Mouse (Mus musculus) embryonic facial prominence, embryonic 13.5 days (tissue): ENCODE results near the gene Tldc1. TPM values are rescaled to one million over a fixed set of nuclear protein-coding genes. Genes with fewer than 3 reads are reported as not detected.

Experiments
- ATAC-seq: fragments of 200-750 bp; cut with Nextera tagmentation; 2 replicates; pipeline ENCODE4 v1.8.0; 2017; ENCODE audit warnings: low read depth; ENCODE audit not compliant: insufficient number of reproducible peaks, insufficient read depth, low FRiP score, low TSS enrichment
- H3K27ac ChIP-seq: fragments of 300-500 bp; sonication (generic); 2 replicates; pipeline ENCODE4 v1.5.1; 2015; ENCODE audit warnings: moderate library complexity, mild to moderate bottlenecking, inconsistent platforms
- H3K27me3 ChIP-seq: fragments of 300-500 bp; sonication (generic); 2 replicates; pipeline ENCODE4 v1.6.1; 2015; ENCODE audit warnings: mild to moderate bottlenecking, inconsistent platforms
- H3K36me3 ChIP-seq: fragments of 300-500 bp; sonication (generic); 2 replicates; pipeline ENCODE4 v1.6.1; 2015; ENCODE audit warnings: mild to moderate bottlenecking, inconsistent platforms
- H3K4me1 ChIP-seq: fragments of 300-500 bp; sonication (generic); 2 replicates; pipeline ENCODE4 v1.6.1; 2015; ENCODE audit warnings: inconsistent platforms
- H3K4me2 ChIP-seq: fragments of 300-500 bp; sonication (generic); 2 replicates; pipeline ENCODE4 v1.6.1; 2015; ENCODE audit warnings: moderate library complexity, mild to moderate bottlenecking, inconsistent platforms
- H3K4me3 ChIP-seq: fragments of 300-500 bp; sonication (generic); 2 replicates; pipeline ENCODE4 v1.5.1; 2015; ENCODE audit warnings: mild to moderate bottlenecking, inconsistent platforms
- H3K9ac ChIP-seq: fragments of 300-500 bp; sonication (generic); 2 replicates; pipeline ENCODE4 v1.6.1; 2015; ENCODE audit warnings: mild to moderate bottlenecking, inconsistent platforms
- H3K9me3 ChIP-seq: fragments of 300-500 bp; sonication (generic); 2 replicates; pipeline ENCODE4 v1.6.1; 2016; ENCODE audit warnings: inconsistent platforms
- WGBS: fragments of 180-500 bp; shearing (Covaris S2); methylation state at CpG from one replicate; pipeline ENCODE4 v1.1.7; 2015; ENCODE audit warnings: mixed read lengths; 5-methylcytosine and 5-hydroxymethylcytosine counted together
- polyA plus RNA-seq: library from polyadenylated mRNA; unstranded; fragments of >200 nt; fragmentation: Nextera tagmentation; extraction: Ambion mirVana; gene quantifications from 2 replicates; pipeline ENCODE4 v1.2.1, GENCODE M21; 2015

Tldc1 gene
- polyA plus RNA-seq, 1 experiment from 2014 or later = 11.7 TPM

GRCm38 (mm10) chr8:119812650-119813431 lies 34.6 kb upstream of the Tldc1 start:
- Histone ChIP-seq H3K4me2 (no peak overlapping the region), H3K4me1 (peaks cover 34% of the 10 kb centered on the region), H3K27ac (peak overlapping the region; percentile 35; the same call in 1 of the 2 replicates), H3K9me3 (no peaks in the 10 kb centered on the region), H3K36me3 (peaks cover 13% of the 10 kb centered on the region), H3K27me3 (no peaks in the 10 kb centered on the region), H3K4me3 (no peak overlapping the region), H3K9ac (no peak overlapping the region)
- WGBS = 63% methylated on average over 12 of the region's 12 CpGs
- no peak for ATAC-seq

DNA sequence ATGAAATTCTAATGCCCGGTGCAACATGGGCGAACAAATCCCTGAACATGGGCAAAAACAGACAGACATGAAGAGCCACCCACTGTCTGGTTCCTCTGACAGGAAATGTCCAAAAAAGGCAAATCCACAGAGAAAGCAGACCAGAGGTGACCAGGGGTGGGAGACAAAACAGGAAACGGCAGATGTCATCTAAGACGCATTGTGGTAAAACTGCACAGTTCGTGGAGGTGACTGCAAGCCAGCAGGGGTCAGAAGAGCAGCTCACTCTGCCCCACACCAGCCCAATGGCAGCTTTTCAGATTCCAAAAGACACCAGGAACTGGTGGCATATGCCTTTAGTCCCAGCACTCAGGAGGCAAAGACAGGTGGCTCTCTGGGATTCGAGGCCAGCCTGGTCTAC lies 33.7 kb upstream of the Tldc1 start:
- Histone ChIP-seq H3K27ac (no peak overlapping the region), H3K36me3 (peaks cover 13% of the 10 kb centered on the region), H3K9ac (no peak overlapping the region)

GRCm38 (mm10) chr8:119810953-119811499 lies 32.8 kb upstream of the Tldc1 start:
- peaks cover 23% of the 10 kb centered on the region for H3K4me1 ChIP-seq
- no peak for ATAC-seq

More for the DNA sequence above, 33.7 kb upstream of the Tldc1 start:
- no peak for ATAC-seq
- Histone ChIP-seq H3K4me2 (no peak overlapping the region), H3K9me3 (no peaks in the 10 kb centered on the region), H3K27me3 (no peaks in the 10 kb centered on the region), H3K4me1 (peaks cover 26% of the 10 kb centered on the region), H3K4me3 (no peak overlapping the region)
- WGBS = 54% methylated on average over 6 of the region's 6 CpGs

DNA sequence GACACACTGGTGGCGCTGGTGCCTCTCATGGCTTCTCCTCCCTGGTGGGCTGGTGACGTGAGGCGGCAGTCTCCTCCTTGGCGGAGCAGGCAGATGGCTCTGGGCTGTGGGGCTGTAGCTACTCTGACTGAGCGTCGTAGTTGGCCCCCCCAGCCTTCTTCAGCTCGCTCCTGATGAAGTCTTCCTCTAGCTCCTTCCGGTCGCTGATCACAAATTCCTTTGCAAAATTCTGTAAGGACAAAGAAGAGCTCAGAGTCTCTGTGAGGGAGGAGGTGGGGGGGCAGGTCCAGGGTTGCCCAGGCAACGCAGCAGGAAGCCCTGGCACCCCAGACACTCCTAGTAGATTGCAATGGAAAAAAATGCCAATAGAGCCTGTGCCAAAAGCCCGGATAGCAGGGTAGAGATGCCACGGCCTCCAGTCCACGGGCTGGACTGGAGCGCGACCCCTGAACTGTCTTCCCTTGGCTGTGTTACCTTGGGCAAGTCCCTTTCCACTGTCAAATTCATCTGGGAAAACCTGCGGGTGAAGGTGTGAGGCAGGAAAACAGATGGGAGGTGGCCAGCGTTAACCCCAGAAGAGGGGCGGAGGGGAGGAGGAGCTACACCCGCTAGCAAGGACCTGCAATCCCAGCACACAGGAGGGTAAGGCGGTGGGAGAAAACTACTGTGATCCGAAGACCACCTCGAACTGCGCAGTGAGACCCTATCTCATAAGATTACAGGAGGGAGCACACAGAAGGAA lies 32.1 kb upstream of the Tldc1 start:
- 72% methylated on average over 23 of the region's 23 CpGs for WGBS
- Histone ChIP-seq H3K4me3 (no peak overlapping the region), H3K4me2 (no peak overlapping the region), H3K9me3 (no peaks in the 10 kb centered on the region), H3K27ac (no peak overlapping the region), H3K9ac (no peak overlapping the region), H3K27me3 (no peaks in the 10 kb centered on the region), H3K36me3 (peaks cover 12% of the 10 kb centered on the region), H3K4me1 (peaks cover 24% of the 10 kb centered on the region)
- no peak for ATAC-seq

More at GRCm38 (mm10) chr8:119810953-119811499, 32.8 kb upstream of the Tldc1 start:
- 88% methylated on average over 14 of the region's 14 CpGs for WGBS
- H3K9me3 ChIP-seq = no peaks in the 10 kb centered on the region
- H3K4me2 ChIP-seq = no peak overlapping the region
- H3K27ac ChIP-seq = no peak overlapping the region
- H3K36me3 ChIP-seq = peaks cover 13% of the 10 kb centered on the region
- no peak overlapping the region for H3K4me3 ChIP-seq
- H3K27me3 ChIP-seq = no peaks in the 10 kb centered on the region
- H3K9ac ChIP-seq = no peak overlapping the region

DNA sequence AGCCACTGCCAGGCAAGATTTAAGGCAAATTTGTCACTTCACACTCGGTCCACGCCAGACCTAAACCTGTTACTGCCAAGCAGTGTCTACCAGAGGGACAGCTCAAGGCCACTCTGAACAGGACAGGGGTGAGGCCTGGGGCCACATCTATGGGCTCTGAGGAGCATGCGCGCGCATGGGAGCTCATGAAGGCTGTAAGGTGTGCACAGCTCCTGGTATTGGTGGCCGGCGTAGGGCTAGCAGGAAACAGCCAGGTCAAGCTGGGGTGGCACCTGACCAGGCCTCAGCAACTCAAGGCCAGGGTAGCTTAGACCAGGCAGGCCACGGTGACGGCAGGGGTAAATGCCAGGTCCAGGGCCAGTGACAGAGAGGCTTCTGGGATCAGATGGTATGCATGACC lies 31.4 kb upstream of the Tldc1 start:
- no peaks in the 10 kb centered on the region for H3K9me3 ChIP-seq
- peaks cover 7% of the 10 kb centered on the region for H3K36me3 ChIP-seq
- no peak overlapping the region for H3K27ac ChIP-seq
- H3K27me3 ChIP-seq = no peaks in the 10 kb centered on the region
- no peak overlapping the region for H3K4me3 ChIP-seq
- peaks cover 25% of the 10 kb centered on the region for H3K4me1 ChIP-seq
- ATAC-seq = no peak
- no peak overlapping the region for H3K9ac ChIP-seq
- no peak overlapping the region for H3K4me2 ChIP-seq
- WGBS = 97% methylated on average over 9 of the region's 9 CpGs

GRCm38 (mm10) chr8:119807687-119808086 lies 29.5 kb upstream of the Tldc1 start:
- H3K9me3 ChIP-seq = no peaks in the 10 kb centered on the region
- no peak for ATAC-seq
- H3K27me3 ChIP-seq = no peaks in the 10 kb centered on the region
- no peak overlapping the region for H3K4me2 ChIP-seq
- peaks cover 7% of the 10 kb centered on the region for H3K36me3 ChIP-seq
- peaks cover 17% of the 10 kb centered on the region; the same call in 1 of the 2 replicates for H3K4me1 ChIP-seq
- no peak overlapping the region for H3K9ac ChIP-seq
- no peak overlapping the region for H3K27ac ChIP-seq
- H3K4me3 ChIP-seq = no peak overlapping the region
- WGBS = 79% methylated on average over 4 of the region's 4 CpGs

- ATAC-seq = no peak
- H3K27ac ChIP-seq = no peak overlapping the region
- 69% methylated on average over 14 of the region's 14 CpGs for WGBS
These were observed 28.4 kb upstream of the Tldc1 start for GRCm38 (mm10) chr8:119806422-119807263.

DNA sequence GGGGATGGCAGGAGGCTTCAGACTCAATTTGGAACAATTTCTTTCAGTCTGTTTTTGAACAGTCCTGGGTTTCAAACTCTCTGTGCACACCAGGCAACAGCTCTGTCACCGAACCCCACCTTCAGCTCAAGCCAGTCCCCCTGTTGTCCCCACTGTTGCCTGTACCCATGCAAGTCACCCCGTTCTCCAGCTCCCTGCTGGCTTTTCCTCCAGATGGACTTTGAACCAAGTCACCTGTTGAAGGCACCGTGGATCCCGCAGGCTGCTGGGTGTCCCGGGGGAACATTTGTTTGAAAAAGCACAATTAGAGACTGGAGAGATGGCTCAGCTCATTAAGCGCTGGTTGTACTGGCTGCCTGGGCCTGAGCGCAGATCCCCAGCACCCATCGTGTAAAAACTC lies 27.1 kb upstream of the Tldc1 start:
- no peak overlapping the region for H3K27ac ChIP-seq
- ATAC-seq = no peak
- H3K4me1 ChIP-seq = peaks cover 19% of the 10 kb centered on the region
- peaks cover 7% of the 10 kb centered on the region for H3K36me3 ChIP-seq
- 65% methylated on average over 8 of the region's 8 CpGs for WGBS
- H3K27me3 ChIP-seq = no peaks in the 10 kb centered on the region
- no peaks in the 10 kb centered on the region for H3K9me3 ChIP-seq
- H3K4me2 ChIP-seq = no peak overlapping the region
- H3K4me3 ChIP-seq = no peak overlapping the region
- H3K9ac ChIP-seq = no peak overlapping the region

More at GRCm38 (mm10) chr8:119806422-119807263, 28.4 kb upstream of the Tldc1 start:
- peaks cover 17% of the 10 kb centered on the region; the same call in 1 of the 2 replicates for H3K4me1 ChIP-seq
- no peaks in the 10 kb centered on the region for H3K27me3 ChIP-seq
- H3K4me2 ChIP-seq = no peak overlapping the region
- H3K9me3 ChIP-seq = no peaks in the 10 kb centered on the region
- H3K4me3 ChIP-seq = no peak overlapping the region
- H3K36me3 ChIP-seq = peaks cover 7% of the 10 kb centered on the region
- H3K9ac ChIP-seq = no peak overlapping the region

DNA sequence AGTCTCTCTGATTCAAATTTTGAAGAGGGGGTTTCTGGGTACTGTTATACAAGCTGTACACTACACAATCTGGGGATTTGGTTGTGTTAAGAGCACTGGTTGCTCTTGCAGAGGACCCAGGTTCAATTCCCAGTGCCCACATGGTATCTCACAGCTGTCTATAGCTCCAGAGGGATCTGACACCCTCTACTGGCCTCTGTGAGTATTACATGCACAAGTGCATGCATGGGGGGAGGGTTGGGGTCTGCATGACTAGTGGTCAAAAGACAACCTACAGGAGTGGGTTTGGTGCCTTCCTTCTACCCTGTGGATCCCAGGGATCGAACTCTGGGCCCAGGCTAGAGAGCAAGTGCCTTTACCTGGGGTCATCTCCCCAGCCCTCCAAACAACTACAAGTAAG lies 24.4 kb upstream of the Tldc1 start:
- H3K4me1 ChIP-seq = peaks cover 36% of the 10 kb centered on the region
- no peaks in the 10 kb centered on the region for H3K27me3 ChIP-seq
- H3K9me3 ChIP-seq = no peaks in the 10 kb centered on the region
- H3K9ac ChIP-seq = no peak overlapping the region
- no peak overlapping the region for H3K27ac ChIP-seq
- no peaks in the 10 kb centered on the region for H3K36me3 ChIP-seq
- H3K4me2 ChIP-seq = no peak overlapping the region
- no peak overlapping the region for H3K4me3 ChIP-seq
- no peak for ATAC-seq
- WGBS = 83% methylated on average over 1 of the region's 1 CpGs

- Histone ChIP-seq H3K27me3 (no peaks in the 10 kb centered on the region), H3K4me3 (no peak overlapping the region), H3K9me3 (no peaks in the 10 kb centered on the region), H3K27ac (no peak overlapping the region), H3K4me2 (no peak overlapping the region), H3K36me3 (no peaks in the 10 kb centered on the region), H3K4me1 (peaks cover 31% of the 10 kb centered on the region), H3K9ac (no peak overlapping the region)
- no peak for ATAC-seq
- WGBS = 12% methylated on average over 4 of the region's 4 CpGs
These were observed 23.0 kb upstream of the Tldc1 start for GRCm38 (mm10) chr8:119801168-119801567.

DNA sequence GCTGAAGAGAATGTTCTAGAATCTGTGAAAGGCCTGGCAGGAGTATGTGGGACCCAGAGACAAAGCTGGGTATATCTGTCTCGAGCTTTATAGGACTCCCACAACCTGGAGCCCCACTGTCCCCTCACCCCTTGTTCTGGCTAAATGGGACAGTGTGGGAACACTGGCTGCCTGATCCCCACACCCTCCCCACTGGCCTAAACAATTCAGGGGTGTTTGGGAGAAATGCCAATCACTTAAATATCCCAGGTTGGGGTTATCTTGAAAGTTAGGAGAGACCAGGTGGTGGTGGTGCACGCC lies 20.7 kb upstream of the Tldc1 start:
- 69% methylated on average over 2 of the region's 2 CpGs for WGBS
- Histone ChIP-seq H3K4me3 (peak overlapping the region; percentile 23), H3K4me1 (peaks cover 27% of the 10 kb centered on the region), H3K36me3 (no peaks in the 10 kb centered on the region), H3K9ac (no peak overlapping the region), H3K27ac (peak overlapping the region; percentile 82), H3K27me3 (no peaks in the 10 kb centered on the region), H3K4me2 (peak overlapping the region; percentile 55), H3K9me3 (no peaks in the 10 kb centered on the region)
- 0 out of 2 replicates have a peak, but pooled peaks have one; percentile 15 for ATAC-seq
